Mouse (Mus musculus): ENCODE data around the gene Afap1l2.

Gene Afap1l2

GRCm38 (mm10) chr19:56974159-56974558 is 33.9 kb downstream of the Afap1l2 start:
- DNase-seq = peak; percentile 41 to 77

GRCm38 (mm10) chr19:56972768-56973167 is 35.3 kb downstream of the Afap1l2 start:
- DNase-seq = no peak

- DNase-seq = no peak
These were observed 36.7 kb downstream of the Afap1l2 start for GRCm38 (mm10) chr19:56971347-56971746.

GRCm38 (mm10) chr19:56963876-56964275 is 44.2 kb downstream of the Afap1l2 start:
- DNase-seq = no peak

- no peak for DNase-seq
These were observed 48.4 kb downstream of the Afap1l2 start for GRCm38 (mm10) chr19:56959601-56960000.

GRCm38 (mm10) chr19:56959057-56959456 is 49.0 kb downstream of the Afap1l2 start:
- no peak for DNase-seq

GRCm38 (mm10) chr19:56958582-56959021 is 49.4 kb downstream of the Afap1l2 start:
- peak in 1 of 2 experiments; percentile 57 for DNase-seq

- no peak for DNase-seq
These were observed 50.0 kb downstream of the Afap1l2 start for GRCm38 (mm10) chr19:56958011-56958410.

- no peak for DNase-seq
These were observed 52.2 kb downstream of the Afap1l2 start for GRCm38 (mm10) chr19:56955568-56956513.

- DNase-seq = peak in 1 of 2 experiments; percentile 55
These were observed 53.2 kb downstream of the Afap1l2 start for GRCm38 (mm10) chr19:56954857-56955256.

- DNase-seq = peak in 1 of 2 experiments; percentile 60
These were observed 54.2 kb downstream of the Afap1l2 start for GRCm38 (mm10) chr19:56953856-56954255.

- DNase-seq = no peak
These were observed 57.2 kb downstream of the Afap1l2 start for GRCm38 (mm10) chr19:56950818-56951217.

GRCm38 (mm10) chr19:56949868-56950267 is 58.2 kb downstream of the Afap1l2 start:
- no peak for DNase-seq

- DNase-seq = no peak
These were observed 59.9 kb downstream of the Afap1l2 start for GRCm38 (mm10) chr19:56947971-56948610.

- DNase-seq = no peak
These were observed 61.3 kb downstream of the Afap1l2 start for GRCm38 (mm10) chr19:56946727-56947126.

- DNase-seq = no peak
These were observed 61.8 kb downstream of the Afap1l2 start for GRCm38 (mm10) chr19:56946277-56946676.

- no peak for DNase-seq
These were observed 62.4 kb downstream of the Afap1l2 start for GRCm38 (mm10) chr19:56945621-56946020.

- DNase-seq = no peak
These were observed 63.2 kb downstream of the Afap1l2 start for GRCm38 (mm10) chr19:56944826-56945225.

- no peak for DNase-seq
These were observed 63.8 kb downstream of the Afap1l2 start for GRCm38 (mm10) chr19:56944211-56944610.

- no peak for DNase-seq
These were observed 65.8 kb downstream of the Afap1l2 start for GRCm38 (mm10) chr19:56942216-56942615.

- DNase-seq = peak in 1 of 2 experiments; percentile 63
These were observed 67.5 kb downstream of the Afap1l2 start for GRCm38 (mm10) chr19:56940507-56940906.

GRCm38 (mm10) chr19:56939826-56940225 is 68.2 kb downstream of the Afap1l2 start:
- no peak for DNase-seq

- DNase-seq = no peak
These were observed 70.1 kb downstream of the Afap1l2 start for GRCm38 (mm10) chr19:56937911-56938310.

- DNase-seq = no peak
These were observed 71.8 kb downstream of the Afap1l2 start for GRCm38 (mm10) chr19:56936253-56936652.
